Mouse (Mus musculus): ENCODE data around the gene Prr19.

DNA sequence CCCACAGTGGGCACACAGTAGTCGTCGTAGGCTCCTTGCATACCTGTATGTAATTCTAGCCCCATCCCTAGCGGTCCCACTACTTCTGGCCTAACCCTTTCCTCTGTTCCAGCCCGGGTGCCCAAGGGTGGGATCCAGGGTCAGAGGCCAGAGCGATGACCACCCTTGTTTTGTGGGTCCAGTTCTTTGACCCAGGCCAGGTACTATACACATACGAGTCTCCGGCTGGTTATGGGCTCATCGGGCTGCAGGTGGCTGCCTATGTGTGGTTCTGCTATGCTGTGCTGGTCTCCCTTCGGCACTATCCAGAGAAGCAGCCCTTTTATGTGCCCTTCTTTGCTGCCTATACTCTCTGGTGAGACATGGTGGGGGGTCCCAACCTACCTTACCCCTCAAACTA is 8.2 kb downstream of the Prr19 start:
- TF ChIP-seq CTCF (IDR thresholded peaks at IDR 0.05; ENCODE audit: low read depth) (no peak), EP300 (IDR thresholded peaks at IDR 0.05; ENCODE audit: low read depth) (no peak)

Measured in liver, postnatal 0 days (tissue).